12 mouse cellular contexts compared by ENCODE assay signal in genomic region chr19:44514521-44515451, GRCm38 (mm10). TPM values are rescaled to one million over a fixed set of nuclear protein-coding genes. Genes with fewer than 3 reads are reported as not detected.
DNase-seq lines count a peak whose midpoint lies in the region; ATAC-seq and TF ChIP-seq lines count a peak whose summit lies in the region.
"Had no signal": no experiment of that assay in that cellular context is flagged by ENCODE, and none has a peak within 500 bp of the region (broad histone marks: within the 10 kb centered on the region; RNA-seq: fewer than 3 reads in every experiment).

No protein-coding gene starts in this region.

- DNase-seq in kidney, adult 2 months = peak; percentile 15
- no peak for DNase-seq in kidney, adult 9 months
- DNase-seq in embryo, embryonic 9.5 days (ENCODE audit: extremely low spot score) = peak; percentile 66
- no peak for DNase-seq in cerebellum, adult 9-10 months
- DNase-seq in layer of hippocampus, postnatal 10 days (ENCODE audit: low spot score in 2 of 2) = no peak

- 54% methylated on average over 14 of the region's 14 CpGs for WGBS in kidney, adult 2 months
- 6% methylated on average over 14 of the region's 14 CpGs for WGBS in hindbrain, embryonic 15.5 days
- WGBS in midbrain, embryonic 16.5 days = 4% methylated on average over 14 of the region's 14 CpGs
- 24% methylated on average over 14 of the region's 14 CpGs for WGBS in heart, embryonic 12.5 days

- H3K36me3 ChIP-seq in kidney, adult 2 months (ENCODE audit: control insufficient read depth, insufficient read depth, low read length) = no peaks in the 10 kb centered on the region
- no peaks in the 10 kb centered on the region for H3K36me3 ChIP-seq in hindbrain, embryonic 15.5 days
- H3K36me3 ChIP-seq in midbrain, embryonic 16.5 days (ENCODE audit: control insufficient read depth, insufficient read depth, low read length) = no peaks in the 10 kb centered on the region
- no peaks in the 10 kb centered on the region for H3K36me3 ChIP-seq in heart, embryonic 12.5 days
- H3K36me3 ChIP-seq: limb, embryonic 12.5 days had no signal

- peak; percentile 71 for ATAC-seq in hindbrain, embryonic 15.5 days (ENCODE audit: low FRiP score, low read depth)
- peak; percentile 79 for ATAC-seq in midbrain, embryonic 16.5 days
- ATAC-seq in heart, embryonic 12.5 days (ENCODE audit: insufficient number of reproducible peaks, low FRiP score) = no peak

- 0 out of 2 replicates have a peak, but pooled peaks have one; percentile 2 for TF ChIP-seq CTCF in kidney, adult 2 months (conservative IDR thresholded peaks at IDR 0.05; ENCODE audit: insufficient read depth, insufficient read length, low read depth, low read length)

- H3K4me1 ChIP-seq in kidney, adult 2 months (ENCODE audit: control insufficient read depth, insufficient read depth, low read length) = no peaks in the 10 kb centered on the region; the same call in 1 of the 2 replicates
- peaks cover 35% of the 10 kb centered on the region for H3K4me1 ChIP-seq in hindbrain, embryonic 15.5 days (replicated peaks)
- H3K4me1 ChIP-seq in midbrain, embryonic 16.5 days (ENCODE audit: control insufficient read depth, insufficient read depth, low read length) = peaks cover 15% of the 10 kb centered on the region
- H3K4me1 ChIP-seq in heart, embryonic 12.5 days (replicated peaks) = peaks cover 32% of the 10 kb centered on the region

- H3K9ac ChIP-seq in hindbrain, embryonic 15.5 days = no peak overlapping the region
- no peak overlapping the region for H3K9ac ChIP-seq in midbrain, embryonic 16.5 days (ENCODE audit: low read depth, low read length)
- H3K9ac ChIP-seq in heart, embryonic 12.5 days = no peak overlapping the region
- H3K9ac ChIP-seq: limb, embryonic 12.5 days had no signal

- no peaks in the 10 kb centered on the region for H3K27me3 ChIP-seq in kidney, adult 2 months (replicated peaks; ENCODE audit: control insufficient read depth, insufficient read depth, low read length)
- H3K27me3 ChIP-seq in hindbrain, embryonic 15.5 days = peaks cover 89% of the 10 kb centered on the region
- peaks cover 91% of the 10 kb centered on the region for H3K27me3 ChIP-seq in midbrain, embryonic 16.5 days (ENCODE audit: control insufficient read depth, insufficient read depth, low read depth, low read length)
- peaks cover 92% of the 10 kb centered on the region for H3K27me3 ChIP-seq in heart, embryonic 12.5 days (replicated peaks)

- TF ChIP-seq POLR2A in kidney, adult 2 months (IDR thresholded peaks at IDR 0.05; ENCODE audit: low read depth, low read length) = no peak

- no peak overlapping the region for H3K4me2 ChIP-seq in hindbrain, embryonic 15.5 days
- H3K4me2 ChIP-seq in midbrain, embryonic 16.5 days (ENCODE audit: low read length) = no peak overlapping the region
- no peak overlapping the region for H3K4me2 ChIP-seq in heart, embryonic 12.5 days
- H3K4me2 ChIP-seq: limb, embryonic 12.5 days had no signal

- no peaks in the 10 kb centered on the region for H3K9me3 ChIP-seq in hindbrain, embryonic 15.5 days
- no peaks in the 10 kb centered on the region for H3K9me3 ChIP-seq in midbrain, embryonic 16.5 days (replicated peaks; ENCODE audit: control insufficient read depth, low read length, poor library complexity, severe bottlenecking)
- H3K9me3 ChIP-seq in heart, embryonic 12.5 days (replicated peaks) = no peaks in the 10 kb centered on the region
- H3K9me3 ChIP-seq: limb, embryonic 12.5 days had no signal

- H3K4me3 ChIP-seq in kidney, adult 2 months (ENCODE audit: insufficient read depth, low read depth, low read length) = no peak overlapping the region
- no peak overlapping the region for H3K4me3 ChIP-seq in hindbrain, embryonic 15.5 days
- no peak overlapping the region for H3K4me3 ChIP-seq in midbrain, embryonic 16.5 days (ENCODE audit: low read depth, low read length)
- no peak overlapping the region for H3K4me3 ChIP-seq in heart, embryonic 12.5 days
- H3K4me3 ChIP-seq: erythroblast, embryonic 14.5 days; limb, embryonic 12.5 days had no signal

- no peak overlapping the region for H3K27ac ChIP-seq in kidney, adult 2 months (ENCODE audit: insufficient read depth, low read depth, low read length)
- H3K27ac ChIP-seq in hindbrain, embryonic 15.5 days (replicated peaks) = no peak overlapping the region
- no peak overlapping the region for H3K27ac ChIP-seq in midbrain, embryonic 16.5 days (ENCODE audit: low read length)
- H3K27ac ChIP-seq in heart, embryonic 12.5 days (ENCODE audit: poor library complexity, severe bottlenecking) = no peak overlapping the region
- H3K27ac ChIP-seq: limb, embryonic 12.5 days had no signal

RNA-seq across cellular contexts. Expression of gene Wnt8b, which starts 21.5 kb away (rescaled TPM):
- polyA plus RNA-seq in kidney, adult 2 months (2012; rRNA removed) = 0.11 and 0.14 TPM in 2 replicates
- 0.04 TPM in 1 of 2 replicates, not detected in the other for polyA plus RNA-seq in hindbrain, embryonic 15.5 days (2015; fragmentation: Nextera tagmentation; extraction: Ambion mirVana)
- polyA plus RNA-seq in midbrain, embryonic 16.5 days (2015; fragmentation: Nextera tagmentation; extraction: Ambion mirVana) = 1.2 and 2.1 TPM in 2 replicates
- not detected in 2 replicates for polyA plus RNA-seq in heart, embryonic 12.5 days (2016; fragmentation: Nextera tagmentation; extraction: Ambion mirVana)
- under 1 TPM; 0.30 to 0.31 TPM for total RNA-seq in layer of hippocampus, postnatal 10 days (2021)
- polyA plus RNA-seq: erythroblast, embryonic 14.5 days; heart, postnatal 0 days; limb, embryonic 12.5 days; spleen, adult 2 months had no signal

RNA-seq across cellular contexts. Expression of gene Sec31b, which starts 30.9 kb away (rescaled TPM):
- 5.3 and 6.8 TPM in 2 replicates for polyA plus RNA-seq in kidney, adult 2 months (2012; rRNA removed)
- polyA plus RNA-seq in hindbrain, embryonic 15.5 days (2015; fragmentation: Nextera tagmentation; extraction: Ambion mirVana) = 0.20 and 0.38 TPM in 2 replicates
- polyA plus RNA-seq in midbrain, embryonic 16.5 days (2015; fragmentation: Nextera tagmentation; extraction: Ambion mirVana) = 0.15 and 0.32 TPM in 2 replicates
- polyA plus RNA-seq in heart, embryonic 12.5 days (2016; fragmentation: Nextera tagmentation; extraction: Ambion mirVana) = 1.5 and 2.1 TPM in 2 replicates
- under 1 TPM; 0.11 to 0.34 TPM for total RNA-seq in layer of hippocampus, postnatal 10 days (2021)
- polyA plus RNA-seq: erythroblast, embryonic 14.5 days had no signal

RNA-seq across cellular contexts. Expression of gene Gm20538, which starts 37.8 kb away (rescaled TPM):
- polyA plus RNA-seq in kidney, adult 2 months (2012; rRNA removed) = not detected in 2 replicates
- not detected in 2 replicates for polyA plus RNA-seq in hindbrain, embryonic 15.5 days (2015; fragmentation: Nextera tagmentation; extraction: Ambion mirVana)
- not detected in 2 replicates for polyA plus RNA-seq in midbrain, embryonic 16.5 days (2015; fragmentation: Nextera tagmentation; extraction: Ambion mirVana)
- polyA plus RNA-seq in heart, embryonic 12.5 days (2016; fragmentation: Nextera tagmentation; extraction: Ambion mirVana) = not detected in 2 replicates
- not detected for total RNA-seq in layer of hippocampus, postnatal 10 days (2021)
- polyA plus RNA-seq: erythroblast, embryonic 14.5 days; heart, postnatal 0 days; limb, embryonic 12.5 days; spleen, adult 2 months had no signal

RNA-seq across cellular contexts. Expression of gene Ndufb8, which starts 40.5 kb away (rescaled TPM):
- polyA plus RNA-seq in kidney, adult 2 months (2012; rRNA removed) = 1,573 and 1,885 TPM in 2 replicates
- 674 and 705 TPM in 2 replicates for polyA plus RNA-seq in hindbrain, embryonic 15.5 days (2015; fragmentation: Nextera tagmentation; extraction: Ambion mirVana)
- 570 and 615 TPM in 2 replicates for polyA plus RNA-seq in midbrain, embryonic 16.5 days (2015; fragmentation: Nextera tagmentation; extraction: Ambion mirVana)
- 824 and 832 TPM in 2 replicates for polyA plus RNA-seq in heart, embryonic 12.5 days (2016; fragmentation: Nextera tagmentation; extraction: Ambion mirVana)
- total RNA-seq in layer of hippocampus, postnatal 10 days (2021) = 100 to 1,000 TPM; 371 to 384 TPM

RNA-seq across cellular contexts. Expression of gene Hif1an, which starts 47.9 kb away (rescaled TPM):
- 16.4 and 17.0 TPM in 2 replicates for polyA plus RNA-seq in kidney, adult 2 months (2012; rRNA removed)
- polyA plus RNA-seq in hindbrain, embryonic 15.5 days (2015; fragmentation: Nextera tagmentation; extraction: Ambion mirVana) = 23.6 and 24.8 TPM in 2 replicates
- polyA plus RNA-seq in midbrain, embryonic 16.5 days (2015; fragmentation: Nextera tagmentation; extraction: Ambion mirVana) = 25.2 and 28.6 TPM in 2 replicates
- 40.8 TPM in 2 replicates for polyA plus RNA-seq in heart, embryonic 12.5 days (2016; fragmentation: Nextera tagmentation; extraction: Ambion mirVana)
- 10 to 100 TPM; 30.2 to 33.1 TPM for total RNA-seq in layer of hippocampus, postnatal 10 days (2021)

Comparison
In these comparisons a context has a peak if more than half of its experiments do, and no peak if none do; other contexts are left out.
1. DNase-seq: peak in kidney, adult 2 months (single experiment) and embryo, embryonic 9.5 days (single experiment); none in kidney, adult 9 months (single experiment), cerebellum, adult 9-10 months (single experiment) and layer of hippocampus, postnatal 10 days (0 of 2).